Mouse (Mus musculus): ENCODE measurements at regions not wholly inside any gene's neighbourhood (a gene's known extent, or its start where the extent isn't known, plus 50 kb on each side); places are given as distances from the start of the nearest gene placed in this dataset.
"Not testable (repeated sequence)": the region's sequence is repeated elsewhere in the genome, so short reads cannot be mapped to it uniquely, and the experiment has no call there.

GRCm38 (mm10) chr3:129412126-129412960, 79.8 kb upstream of the Enpep start:
- peak overlapping the region; percentile 25; the same call in 1 of the 2 replicates for H3K4me2 ChIP-seq (ENCODE audit: low read depth, low read length)
- WGBS: 24% methylated on average over 11 of the region's 11 CpGs
- no peaks in the 10 kb centered on the region; the same call in 1 of the 2 replicates for H3K4me1 ChIP-seq (ENCODE audit: control insufficient read depth, insufficient read depth, low read length)
- H3K4me3 ChIP-seq (ENCODE audit: low read depth, low read length): no peak overlapping the region
- ATAC-seq (ENCODE audit: low read depth) (peak; percentile 50; the same call in 1 of the 2 replicates), DNase-seq (ENCODE audit: low spot score) (peak; percentile 79)
- no peaks in the 10 kb centered on the region for H3K9me3 ChIP-seq (ENCODE audit: control insufficient read depth, low read length)
- peak overlapping the region; percentile 65 for H3K27ac ChIP-seq (replicated peaks; ENCODE audit: low read depth, low read length)
- no peak overlapping the region for H3K9ac ChIP-seq (ENCODE audit: low read depth, low read length)
- no peaks in the 10 kb centered on the region for H3K27me3 ChIP-seq (replicated peaks; ENCODE audit: control insufficient read depth, insufficient read depth, low read length)
- no peaks in the 10 kb centered on the region for H3K36me3 ChIP-seq (ENCODE audit: control insufficient read depth, insufficient read depth, low read length)

- no peak for DNase-seq (ENCODE audit: low spot score)
- Histone ChIP-seq H3K4me1 (ENCODE audit: control insufficient read depth, insufficient read depth, low read length) (no peaks in the 10 kb centered on the region; the same call in 1 of the 2 replicates), H3K4me3 (ENCODE audit: low read depth, low read length) (no peak overlapping the region), H3K9ac (ENCODE audit: low read depth, low read length) (no peak overlapping the region), H3K4me2 (ENCODE audit: low read depth, low read length) (peak overlapping the region; percentile 25; the same call in 1 of the 2 replicates), H3K36me3 (ENCODE audit: control insufficient read depth, insufficient read depth, low read length) (no peaks in the 10 kb centered on the region), H3K27ac (replicated peaks; ENCODE audit: low read depth, low read length) (peak overlapping the region; percentile 65), H3K9me3 (ENCODE audit: control insufficient read depth, low read length) (no peaks in the 10 kb centered on the region), H3K27me3 (replicated peaks; ENCODE audit: control insufficient read depth, insufficient read depth, low read length) (no peaks in the 10 kb centered on the region)
- 50% methylated on average over 8 of the region's 8 CpGs for WGBS
- no peak for ATAC-seq (ENCODE audit: low read depth)
These were observed 80.4 kb upstream of the Enpep start for GRCm38 (mm10) chr3:129412961-129413246.

DNA sequence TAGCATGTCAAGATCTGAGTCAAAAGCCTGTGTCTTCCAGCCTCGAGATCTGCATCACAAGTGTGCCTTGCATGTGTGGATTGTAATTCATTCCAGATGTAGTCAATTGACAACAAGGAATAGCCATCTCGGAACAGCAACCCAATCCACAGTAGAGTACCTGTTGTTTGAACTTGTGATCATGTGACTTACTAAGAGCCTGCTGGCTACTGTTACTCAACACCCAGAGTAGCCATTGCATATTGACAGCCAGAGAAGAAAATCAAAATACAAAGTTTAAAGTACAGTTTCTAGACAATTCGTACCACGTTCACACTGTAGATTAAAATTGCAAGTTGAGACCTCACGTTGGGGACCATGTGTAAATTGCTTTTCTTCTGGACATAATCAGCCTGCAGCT, 83.1 kb upstream of the Enpep start:
- Histone ChIP-seq H3K4me3 (ENCODE audit: low read depth, low read length) (no peak overlapping the region), H3K4me1 (ENCODE audit: control insufficient read depth, insufficient read depth, low read length) (no peaks in the 10 kb centered on the region; the same call in 1 of the 2 replicates), H3K27me3 (replicated peaks; ENCODE audit: control insufficient read depth, insufficient read depth, low read length) (no peaks in the 10 kb centered on the region), H3K4me2 (ENCODE audit: low read depth, low read length) (no peak overlapping the region), H3K9ac (ENCODE audit: low read depth, low read length) (no peak overlapping the region), H3K9me3 (ENCODE audit: control insufficient read depth, low read length) (no peaks in the 10 kb centered on the region), H3K36me3 (ENCODE audit: control insufficient read depth, insufficient read depth, low read length) (no peaks in the 10 kb centered on the region), H3K27ac (replicated peaks; ENCODE audit: low read depth, low read length) (no peak overlapping the region)
- no peak for ATAC-seq (ENCODE audit: low read depth)
- DNase-seq (ENCODE audit: low spot score): no peak
- WGBS: 52% methylated on average over 5 of the region's 5 CpGs

- 89% methylated on average over 9 of the region's 9 CpGs for WGBS
- H3K9me3 ChIP-seq (ENCODE audit: control insufficient read depth, low read length): no peaks in the 10 kb centered on the region
These were observed 83.8 kb upstream of the Enpep start for GRCm38 (mm10) chr3:129416337-129416736.

GRCm38 (mm10) chr3:129421620-129422239, 89.2 kb upstream of the Enpep start:
- DNase-seq (ENCODE audit: low spot score): peak; percentile 65
- not testable (repeated sequence) for H3K9me3 ChIP-seq (ENCODE audit: control insufficient read depth, low read length); H3K4me2 ChIP-seq (ENCODE audit: low read depth, low read length); H3K9ac ChIP-seq (ENCODE audit: low read depth, low read length); H3K36me3 ChIP-seq (ENCODE audit: control insufficient read depth, insufficient read depth, low read length); ATAC-seq (ENCODE audit: low read depth); H3K27me3 ChIP-seq (replicated peaks; ENCODE audit: control insufficient read depth, insufficient read depth, low read length); H3K4me3 ChIP-seq (ENCODE audit: low read depth, low read length); H3K4me1 ChIP-seq (ENCODE audit: control insufficient read depth, insufficient read depth, low read length); H3K27ac ChIP-seq (replicated peaks; ENCODE audit: low read depth, low read length)
- WGBS: 52% methylated on average over 9 of the region's 10 CpGs

More at GRCm38 (mm10) chr3:129416337-129416736, 83.8 kb upstream of the Enpep start:
- no peaks in the 10 kb centered on the region; the same call in 1 of the 2 replicates for H3K4me1 ChIP-seq (ENCODE audit: control insufficient read depth, insufficient read depth, low read length)
- no peaks in the 10 kb centered on the region for H3K27me3 ChIP-seq (replicated peaks; ENCODE audit: control insufficient read depth, insufficient read depth, low read length)
- ATAC-seq (ENCODE audit: low read depth) (no peak), DNase-seq (ENCODE audit: low spot score) (no peak)
- H3K9ac ChIP-seq (ENCODE audit: low read depth, low read length): no peak overlapping the region
- H3K4me3 ChIP-seq (ENCODE audit: low read depth, low read length): no peak overlapping the region
- H3K27ac ChIP-seq (replicated peaks; ENCODE audit: low read depth, low read length): no peak overlapping the region
- H3K36me3 ChIP-seq (ENCODE audit: control insufficient read depth, insufficient read depth, low read length): no peaks in the 10 kb centered on the region
- H3K4me2 ChIP-seq (ENCODE audit: low read depth, low read length): no peak overlapping the region

- DNase-seq (ENCODE audit: low spot score): no peak
- Histone ChIP-seq H3K9me3 (ENCODE audit: control insufficient read depth, low read length) (no peaks in the 10 kb centered on the region), H3K27me3 (replicated peaks; ENCODE audit: control insufficient read depth, insufficient read depth, low read length) (no peaks in the 10 kb centered on the region), H3K36me3 (ENCODE audit: control insufficient read depth, insufficient read depth, low read length) (no peaks in the 10 kb centered on the region), H3K4me2 (ENCODE audit: low read depth, low read length) (no peak overlapping the region), H3K4me1 (ENCODE audit: control insufficient read depth, insufficient read depth, low read length) (no peaks in the 10 kb centered on the region), H3K4me3 (ENCODE audit: low read depth, low read length) (no peak overlapping the region), H3K27ac (replicated peaks; ENCODE audit: low read depth, low read length) (no peak overlapping the region), H3K9ac (ENCODE audit: low read depth, low read length) (no peak overlapping the region)
- 80% methylated on average over 2 of the region's 2 CpGs for WGBS
- ATAC-seq (ENCODE audit: low read depth): no peak
These were observed 96.2 kb upstream of the Enpep start for GRCm38 (mm10) chr3:129428750-129429149.

DNA sequence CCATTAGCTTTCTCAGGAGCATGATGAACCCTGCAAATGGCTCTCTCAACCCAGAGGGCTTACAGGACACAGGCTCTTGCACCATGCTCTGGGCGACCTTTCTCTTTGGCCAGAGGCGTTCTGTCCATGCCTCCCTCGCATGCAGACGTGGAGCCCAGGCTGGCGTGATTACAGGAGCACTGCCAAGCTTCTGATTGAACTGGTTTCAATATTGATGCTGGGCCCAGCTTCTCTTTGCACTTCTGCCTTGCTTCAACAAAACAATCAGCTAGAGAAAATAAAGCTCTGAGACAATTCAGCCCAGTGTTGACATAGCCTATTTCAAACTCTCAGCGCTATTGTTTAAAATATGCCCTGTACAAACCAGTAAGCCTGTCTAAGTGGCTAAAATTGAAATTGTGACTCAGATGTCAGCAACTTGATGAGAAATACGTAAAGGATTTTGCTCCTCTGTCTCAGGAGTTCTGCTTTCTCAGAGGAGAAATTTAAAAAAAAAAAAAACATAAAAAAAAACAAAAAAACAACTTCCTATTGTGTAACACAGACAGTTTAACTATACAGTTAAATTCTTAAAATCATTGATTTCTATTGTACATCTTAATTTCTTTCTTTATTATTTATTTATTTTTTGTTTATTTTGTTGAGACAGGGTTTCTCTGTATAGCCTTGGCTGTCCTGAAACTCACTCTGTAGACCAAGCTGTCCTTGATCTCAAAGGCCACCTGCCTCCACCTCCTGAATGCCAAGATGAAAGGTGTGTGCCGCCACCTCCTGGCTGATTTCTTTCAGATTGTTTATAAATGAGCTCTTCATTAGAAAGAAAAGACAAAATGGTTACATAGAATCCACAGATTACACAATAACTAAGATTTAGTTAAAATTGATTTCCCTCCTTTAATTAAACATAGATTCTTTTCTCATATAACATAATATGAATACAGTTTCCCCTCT, 96.9 kb upstream of the Enpep start:
- no peak for ATAC-seq (ENCODE audit: low read depth)
- H3K27ac ChIP-seq (replicated peaks; ENCODE audit: low read depth, low read length): no peak overlapping the region
- H3K9me3 ChIP-seq (ENCODE audit: control insufficient read depth, low read length): no peaks in the 10 kb centered on the region
- 59% methylated on average over 8 of the region's 8 CpGs for WGBS
- no peak overlapping the region for H3K4me2 ChIP-seq (ENCODE audit: low read depth, low read length)
- no peak overlapping the region for H3K4me3 ChIP-seq (ENCODE audit: low read depth, low read length)
- H3K27me3 ChIP-seq (replicated peaks; ENCODE audit: control insufficient read depth, insufficient read depth, low read length): no peaks in the 10 kb centered on the region
- H3K4me1 ChIP-seq (ENCODE audit: control insufficient read depth, insufficient read depth, low read length): no peaks in the 10 kb centered on the region
- DNase-seq (ENCODE audit: low spot score): peak; percentile 11
- no peak overlapping the region for H3K9ac ChIP-seq (ENCODE audit: low read depth, low read length)
- no peaks in the 10 kb centered on the region for H3K36me3 ChIP-seq (ENCODE audit: control insufficient read depth, insufficient read depth, low read length)

DNA sequence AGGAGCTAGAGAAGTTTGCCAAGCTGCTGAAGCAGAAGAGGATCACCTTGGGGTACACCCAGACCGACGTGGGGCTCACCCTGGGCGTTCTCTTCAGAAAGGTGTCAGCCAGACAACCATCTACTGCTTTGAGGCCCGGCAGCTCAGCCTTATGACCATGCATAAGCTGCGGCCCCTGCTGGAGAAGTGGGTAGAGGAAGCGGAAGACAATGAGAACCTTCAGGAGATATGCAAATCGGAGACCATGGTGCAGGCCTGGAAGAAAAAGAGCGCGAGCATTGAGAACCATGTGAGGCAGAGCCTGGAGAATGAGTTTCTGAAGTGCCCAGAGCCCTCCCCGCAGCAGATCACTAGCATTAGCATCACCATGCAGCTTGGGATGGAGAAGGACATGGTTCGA, 98.1 kb upstream of the Elovl6 start:
- H3K27me3 ChIP-seq (replicated peaks; ENCODE audit: control insufficient read depth, insufficient read depth, low read length): no peaks in the 10 kb centered on the region
- no peak overlapping the region for H3K4me2 ChIP-seq (ENCODE audit: low read depth, low read length)
- H3K9ac ChIP-seq (ENCODE audit: low read depth, low read length): no peak overlapping the region
- ATAC-seq (ENCODE audit: low read depth): no peak
- no peaks in the 10 kb centered on the region for H3K36me3 ChIP-seq (ENCODE audit: control insufficient read depth, insufficient read depth, low read length)
- H3K27ac ChIP-seq (replicated peaks; ENCODE audit: low read depth, low read length): no peak overlapping the region
- no peak for DNase-seq (ENCODE audit: low spot score)
- no peaks in the 10 kb centered on the region for H3K4me1 ChIP-seq (ENCODE audit: control insufficient read depth, insufficient read depth, low read length)
- H3K9me3 ChIP-seq (ENCODE audit: control insufficient read depth, low read length): 0 out of 2 replicates have a peak, but pooled peaks cover 7% of the 10 kb centered on the region
- WGBS: 69% methylated on average over 11 of the region's 11 CpGs
- no peak overlapping the region for H3K4me3 ChIP-seq (ENCODE audit: low read depth, low read length)

All from embryonic facial prominence, embryonic 14.5 days (tissue).